Mouse (Mus musculus): ENCODE measurements around the gene Wipf2. TPM values are rescaled to one million over a fixed set of nuclear protein-coding genes. Genes with fewer than 3 reads are reported as not detected.

The Wipf2 gene
- polyA plus RNA-seq, 1 experiment from 2014 or later = 5.0 TPM

DNA sequence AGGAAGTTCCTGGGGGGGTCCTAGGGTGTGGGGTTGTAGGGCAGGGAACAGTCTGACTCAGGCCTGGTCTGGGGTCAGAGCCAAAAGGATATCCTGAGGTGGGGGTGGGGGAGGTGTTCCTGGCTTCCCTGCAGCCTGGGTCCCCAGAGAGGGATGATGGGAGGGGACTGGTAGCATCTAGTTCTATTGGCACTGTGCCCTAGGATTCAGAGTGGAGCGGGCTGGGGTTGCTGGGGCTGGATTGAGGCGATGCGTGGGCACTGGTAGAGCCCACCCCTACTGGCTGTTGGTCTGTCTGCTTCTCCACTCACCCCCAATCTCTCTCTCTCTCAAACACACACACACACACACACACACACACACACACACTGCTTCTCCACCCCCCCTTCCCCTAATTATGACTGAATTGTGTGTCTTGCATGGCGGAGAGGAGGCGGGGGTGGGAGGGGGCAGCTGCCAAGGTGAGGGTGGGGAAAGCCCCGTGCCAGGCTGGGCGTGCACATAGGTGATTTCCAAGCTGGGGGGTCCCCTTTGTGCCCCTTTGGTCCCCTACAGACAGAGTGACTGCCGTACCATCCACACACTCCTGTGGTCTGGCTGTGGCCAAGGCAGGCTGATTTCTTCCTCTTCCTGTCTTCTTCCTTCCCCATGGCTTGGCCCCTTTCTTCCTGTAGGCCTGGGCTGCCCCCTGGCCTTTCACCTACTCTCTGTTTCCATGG, 79.6 kb downstream of the Wipf2 start:
- H3K9me3 ChIP-seq (replicated peaks) = no peaks in the 10 kb centered on the region
- ATAC-seq (ENCODE audit: low FRiP score) = 0 out of 2 replicates have a peak, but pooled peaks have one; percentile 26
- H3K27ac ChIP-seq = peak overlapping the region; percentile 90
- peak overlapping the region; percentile 39; the same call in 1 of the 2 replicates for H3K4me3 ChIP-seq
- H3K27me3 ChIP-seq = 0 out of 2 replicates have a peak, but pooled peaks cover 3% of the 10 kb centered on the region
- peaks cover 82% of the 10 kb centered on the region for H3K4me1 ChIP-seq
- H3K4me2 ChIP-seq (replicated peaks) = peak overlapping the region; percentile 87
- H3K36me3 ChIP-seq = no peaks in the 10 kb centered on the region
- peak overlapping the region; percentile 69; the same call in 1 of the 2 replicates for H3K9ac ChIP-seq
- 59% methylated on average over 8 of the region's 8 CpGs for WGBS

DNA sequence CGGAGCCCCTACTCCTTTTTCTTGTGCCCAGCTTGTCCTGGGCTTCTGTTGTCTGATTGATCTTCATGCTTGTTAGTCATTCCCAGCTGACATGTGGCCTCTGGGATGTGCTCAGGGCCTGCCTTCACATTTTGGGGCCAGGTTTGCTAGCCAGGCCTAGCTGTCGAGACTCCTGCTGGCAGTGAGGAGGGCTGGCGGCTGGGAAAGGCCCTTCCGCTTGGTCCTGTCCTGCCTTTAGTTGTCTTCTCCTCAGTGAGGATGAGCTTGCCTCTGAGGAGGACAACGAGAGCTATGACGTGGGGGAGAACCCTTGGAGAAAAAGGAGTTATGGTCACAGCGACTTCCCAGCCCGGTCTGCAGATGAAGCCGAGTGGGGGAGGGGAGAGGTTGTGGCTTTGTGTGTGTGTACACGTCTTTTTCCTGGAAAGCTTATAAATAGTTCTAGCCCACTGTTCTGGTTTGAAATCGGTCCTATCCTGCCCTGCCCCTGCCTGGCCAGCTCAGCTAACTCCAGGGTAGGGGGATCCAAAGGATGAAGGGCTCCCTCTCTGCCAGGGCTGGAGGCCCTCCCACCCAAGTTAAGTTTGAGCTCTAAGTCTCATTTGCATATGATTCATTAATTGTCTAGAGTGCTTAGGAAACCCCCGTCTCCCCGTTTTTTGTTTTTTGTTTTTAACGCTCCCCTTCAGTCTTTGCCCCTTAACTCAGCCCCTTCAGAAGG, 80.5 kb downstream of the Wipf2 start:
- Histone ChIP-seq H3K36me3 (no peaks in the 10 kb centered on the region), H3K4me3 (no peak overlapping the region), H3K4me1 (peaks cover 74% of the 10 kb centered on the region), H3K4me2 (replicated peaks) (peak overlapping the region; percentile 4; the same call in 1 of the 2 replicates), H3K9ac (peak overlapping the region; percentile 20), H3K27me3 (0 out of 2 replicates have a peak, but pooled peaks cover 3% of the 10 kb centered on the region), H3K9me3 (replicated peaks) (no peaks in the 10 kb centered on the region), H3K27ac (peak overlapping the region; percentile 90; the same call in 1 of the 2 replicates)
- 33% methylated on average over 14 of the region's 14 CpGs for WGBS
- no peak for ATAC-seq (ENCODE audit: low FRiP score)

DNA sequence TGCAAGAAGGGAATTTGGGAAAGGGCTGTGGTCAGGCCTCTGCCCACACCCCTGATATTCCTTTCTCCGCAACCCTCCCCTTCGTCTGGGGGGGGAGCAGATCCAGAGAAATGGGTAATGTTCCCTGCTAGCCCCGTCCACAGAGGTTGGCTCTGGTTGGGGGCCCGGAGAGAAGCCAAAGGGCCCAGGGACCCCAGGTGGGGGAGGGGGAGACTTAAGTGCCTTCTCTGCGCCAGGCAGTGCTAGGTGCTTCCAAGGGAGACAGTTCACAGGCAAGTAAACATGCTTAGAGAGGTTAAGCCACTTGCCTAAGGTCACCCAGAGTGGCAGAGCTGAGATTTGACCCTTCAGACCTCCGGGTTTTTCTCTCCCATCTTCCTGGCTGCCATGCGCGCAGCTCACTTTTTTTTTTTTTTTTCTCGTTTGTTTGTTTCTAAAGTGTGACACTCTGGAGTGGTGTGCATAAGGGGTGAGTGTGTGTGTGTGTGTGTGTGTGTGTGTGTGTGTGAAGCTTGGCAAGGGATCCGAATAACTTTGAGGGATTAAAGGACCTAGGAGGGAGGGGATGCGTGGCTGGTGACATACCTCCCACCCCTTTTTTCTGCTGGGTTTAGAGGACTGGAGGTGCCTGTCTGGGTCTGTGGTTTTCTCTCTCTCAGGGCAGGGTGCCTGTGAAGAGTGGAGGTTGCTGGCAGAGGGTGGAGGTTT, 81.6 kb downstream of the Wipf2 start:
- WGBS = 39% methylated on average over 11 of the region's 11 CpGs
- H3K27ac ChIP-seq = no peak overlapping the region; the same call in 1 of the 2 replicates
- no peak for ATAC-seq (ENCODE audit: low FRiP score)
- no peaks in the 10 kb centered on the region for H3K36me3 ChIP-seq
- H3K4me1 ChIP-seq = peaks cover 72% of the 10 kb centered on the region
- H3K4me3 ChIP-seq = no peak overlapping the region
- no peaks in the 10 kb centered on the region for H3K27me3 ChIP-seq
- H3K4me2 ChIP-seq (replicated peaks) = no peak overlapping the region; the same call in 1 of the 2 replicates
- H3K9ac ChIP-seq = 0 out of 2 replicates have a peak overlapping the region, but pooled peaks have one; percentile 28
- H3K9me3 ChIP-seq (replicated peaks) = no peaks in the 10 kb centered on the region

DNA sequence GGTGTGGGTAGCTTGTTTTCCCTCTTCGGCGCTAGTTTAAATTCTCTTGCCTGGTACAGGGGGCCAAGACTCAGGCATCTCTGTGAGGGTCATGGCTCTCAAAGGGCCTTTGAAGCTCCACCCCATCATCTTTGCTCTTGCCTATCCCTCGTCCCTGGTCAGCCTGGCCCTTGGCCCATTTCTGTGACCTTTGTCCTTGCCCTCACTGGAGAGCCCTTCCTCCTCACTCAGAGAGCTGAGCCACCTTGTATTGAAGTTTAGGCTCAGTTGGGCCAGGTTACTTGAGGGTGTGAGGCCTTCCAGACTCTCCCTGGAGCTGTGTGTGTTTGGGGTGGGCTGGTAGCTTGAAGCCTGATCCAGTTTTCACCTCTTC, 82.2 kb downstream of the Wipf2 start:
- ATAC-seq (ENCODE audit: low FRiP score) = no peak
- H3K4me2 ChIP-seq (replicated peaks) = no peak overlapping the region
- peaks cover 3% of the 10 kb centered on the region; the same call in 1 of the 2 replicates for H3K36me3 ChIP-seq
- H3K4me1 ChIP-seq = peaks cover 67% of the 10 kb centered on the region
- WGBS = 29% methylated on average over 3 of the region's 3 CpGs
- no peaks in the 10 kb centered on the region for H3K27me3 ChIP-seq
- no peak overlapping the region for H3K27ac ChIP-seq
- H3K9ac ChIP-seq = peak overlapping the region; percentile 23; the same call in 1 of the 2 replicates
- H3K4me3 ChIP-seq = no peak overlapping the region
- H3K9me3 ChIP-seq (replicated peaks) = no peaks in the 10 kb centered on the region

DNA sequence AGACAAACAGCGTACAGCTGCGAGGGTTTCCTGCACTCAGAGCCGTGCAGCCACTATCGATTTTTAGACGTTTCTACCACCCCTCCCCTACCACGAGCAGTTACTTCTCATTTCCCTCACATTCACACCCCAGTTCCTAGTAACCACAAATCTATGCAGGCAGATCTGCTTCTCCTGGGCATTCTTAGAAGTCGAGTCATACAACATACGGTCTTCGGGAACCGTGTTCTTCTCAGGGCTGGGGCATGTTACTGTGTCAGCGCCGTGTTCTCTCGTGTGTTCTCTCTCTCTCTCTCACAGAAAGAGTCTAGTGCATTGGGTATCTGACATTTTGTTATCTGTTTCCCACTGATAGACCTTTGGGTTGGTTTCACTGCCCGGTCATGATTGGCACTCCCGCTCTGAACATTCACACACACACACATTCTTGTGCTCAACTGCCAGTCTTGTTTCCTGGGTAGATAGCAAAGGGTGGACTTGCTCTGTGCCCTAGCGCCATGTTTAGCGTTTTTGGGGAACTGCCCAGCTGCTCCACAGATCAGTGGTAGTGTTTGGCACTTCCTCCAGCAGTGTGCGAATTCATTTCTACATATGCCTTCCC, 84.6 kb downstream of the Wipf2 start:
- H3K4me1 ChIP-seq = peaks cover 52% of the 10 kb centered on the region
- no peak overlapping the region for H3K4me2 ChIP-seq (replicated peaks)
- peaks cover 4% of the 10 kb centered on the region; the same call in 1 of the 2 replicates for H3K36me3 ChIP-seq
- no peaks in the 10 kb centered on the region for H3K27me3 ChIP-seq
- WGBS = 89% methylated on average over 18 of the region's 18 CpGs
- no peak overlapping the region for H3K9ac ChIP-seq
- no peak for ATAC-seq (ENCODE audit: low FRiP score)
- no peak overlapping the region for H3K27ac ChIP-seq
- H3K4me3 ChIP-seq = no peak overlapping the region
- no peaks in the 10 kb centered on the region for H3K9me3 ChIP-seq (replicated peaks)

DNA sequence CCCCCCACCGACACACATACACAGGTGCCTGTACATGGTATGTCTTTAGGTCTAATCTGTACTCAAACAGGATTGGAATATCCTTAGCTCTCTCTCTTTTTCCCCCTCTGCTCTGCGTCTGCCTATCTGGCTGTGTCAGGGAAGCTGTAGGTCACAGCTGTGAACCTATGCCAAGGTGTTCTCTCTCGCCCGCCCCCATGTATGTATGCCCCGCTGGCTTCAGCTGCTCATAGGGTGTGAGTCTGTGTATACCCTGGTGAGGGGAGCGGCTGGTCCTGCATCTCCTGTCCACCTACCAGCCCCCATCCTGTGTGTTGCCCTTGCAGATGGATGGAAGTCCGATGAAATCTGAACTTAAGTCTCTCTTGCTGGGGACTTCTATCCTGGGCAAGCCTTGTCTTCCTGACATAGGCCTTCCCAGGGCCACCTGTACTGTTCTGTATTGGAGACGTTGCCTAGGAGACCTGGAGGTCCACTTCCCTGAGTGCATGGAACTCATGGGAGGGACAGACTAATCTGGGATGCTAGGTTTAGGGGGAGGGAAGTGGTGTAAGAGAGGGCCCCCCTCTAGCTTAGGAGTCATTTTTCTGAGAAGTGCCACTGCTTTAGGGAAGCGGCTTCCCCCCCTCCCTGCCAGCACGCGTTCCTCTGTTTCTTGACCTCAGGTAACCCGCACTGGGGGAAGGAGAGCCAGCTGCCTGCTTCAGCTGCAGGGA, 86.0 kb downstream of the Wipf2 start:
- WGBS = 78% methylated on average over 10 of the region's 12 CpGs
- H3K36me3 ChIP-seq = peaks cover 4% of the 10 kb centered on the region; the same call in 1 of the 2 replicates
- no peak overlapping the region for H3K4me2 ChIP-seq (replicated peaks)
- no peaks in the 10 kb centered on the region for H3K27me3 ChIP-seq
- no peak overlapping the region for H3K9ac ChIP-seq
- ATAC-seq (ENCODE audit: low FRiP score) = no peak
- no peaks in the 10 kb centered on the region for H3K9me3 ChIP-seq (replicated peaks)
- no peak overlapping the region for H3K27ac ChIP-seq
- no peak overlapping the region for H3K4me3 ChIP-seq
- peaks cover 52% of the 10 kb centered on the region for H3K4me1 ChIP-seq

DNA sequence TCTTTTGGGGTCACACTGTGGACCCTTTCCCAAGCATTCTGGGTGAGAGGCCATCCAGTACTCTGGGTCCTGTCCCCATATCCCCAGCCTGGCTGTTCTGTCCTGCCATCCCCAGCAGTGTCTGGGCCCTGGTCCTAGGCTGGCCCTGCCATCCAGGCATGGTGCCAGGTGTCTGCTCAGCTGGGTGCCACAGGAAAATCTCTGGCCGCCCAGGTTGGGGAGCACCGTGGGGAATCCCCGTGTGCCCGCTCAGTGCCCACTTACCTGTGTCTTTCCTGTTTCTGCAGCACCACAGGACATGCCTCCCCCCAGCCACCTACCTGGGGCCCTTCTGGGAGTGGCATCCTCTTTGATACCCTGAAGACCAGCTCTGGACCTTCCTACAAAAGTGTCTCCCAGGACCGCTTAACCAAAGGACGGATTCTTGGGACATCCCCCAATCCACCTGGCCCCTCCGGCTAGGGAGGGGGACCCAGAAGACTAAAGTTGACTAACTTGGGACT, 86.6 kb downstream of the Wipf2 start:
- Histone ChIP-seq H3K36me3 (peaks cover 4% of the 10 kb centered on the region; the same call in 1 of the 2 replicates), H3K4me1 (peaks cover 52% of the 10 kb centered on the region), H3K9ac (no peak overlapping the region), H3K4me2 (replicated peaks) (no peak overlapping the region), H3K4me3 (no peak overlapping the region), H3K9me3 (replicated peaks) (no peaks in the 10 kb centered on the region), H3K27ac (no peak overlapping the region), H3K27me3 (no peaks in the 10 kb centered on the region)
- no peak for ATAC-seq (ENCODE audit: low FRiP score)
- 88% methylated on average over 7 of the region's 7 CpGs for WGBS

DNA sequence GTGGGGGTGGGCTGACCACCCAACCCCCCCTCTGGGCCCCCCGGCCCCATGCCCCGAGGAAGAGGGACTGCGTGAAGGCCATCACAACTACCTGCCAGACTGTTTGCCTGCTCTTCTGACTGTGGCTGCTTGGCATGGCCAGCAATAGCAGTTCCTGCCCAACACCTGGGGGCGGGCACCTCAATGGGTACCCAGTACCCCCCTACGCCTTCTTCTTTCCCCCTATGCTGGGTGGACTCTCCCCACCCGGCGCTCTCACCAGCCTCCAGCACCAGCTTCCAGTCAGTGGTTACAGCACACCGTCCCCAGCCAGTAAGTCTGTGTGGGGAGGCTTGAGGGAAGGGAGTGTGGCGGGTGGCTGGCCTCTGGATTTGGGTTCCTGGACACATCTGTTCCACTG, 87.0 kb downstream of the Wipf2 start:
- Histone ChIP-seq H3K4me2 (replicated peaks) (no peak overlapping the region), H3K27ac (0 out of 2 replicates have a peak overlapping the region, but pooled peaks have one; percentile 9), H3K36me3 (peaks cover 4% of the 10 kb centered on the region; the same call in 1 of the 2 replicates), H3K4me1 (peaks cover 55% of the 10 kb centered on the region), H3K4me3 (no peak overlapping the region), H3K27me3 (no peaks in the 10 kb centered on the region), H3K9ac (no peak overlapping the region), H3K9me3 (replicated peaks) (no peaks in the 10 kb centered on the region)
- 83% methylated on average over 9 of the region's 9 CpGs for WGBS
- no peak for ATAC-seq (ENCODE audit: low FRiP score)

DNA sequence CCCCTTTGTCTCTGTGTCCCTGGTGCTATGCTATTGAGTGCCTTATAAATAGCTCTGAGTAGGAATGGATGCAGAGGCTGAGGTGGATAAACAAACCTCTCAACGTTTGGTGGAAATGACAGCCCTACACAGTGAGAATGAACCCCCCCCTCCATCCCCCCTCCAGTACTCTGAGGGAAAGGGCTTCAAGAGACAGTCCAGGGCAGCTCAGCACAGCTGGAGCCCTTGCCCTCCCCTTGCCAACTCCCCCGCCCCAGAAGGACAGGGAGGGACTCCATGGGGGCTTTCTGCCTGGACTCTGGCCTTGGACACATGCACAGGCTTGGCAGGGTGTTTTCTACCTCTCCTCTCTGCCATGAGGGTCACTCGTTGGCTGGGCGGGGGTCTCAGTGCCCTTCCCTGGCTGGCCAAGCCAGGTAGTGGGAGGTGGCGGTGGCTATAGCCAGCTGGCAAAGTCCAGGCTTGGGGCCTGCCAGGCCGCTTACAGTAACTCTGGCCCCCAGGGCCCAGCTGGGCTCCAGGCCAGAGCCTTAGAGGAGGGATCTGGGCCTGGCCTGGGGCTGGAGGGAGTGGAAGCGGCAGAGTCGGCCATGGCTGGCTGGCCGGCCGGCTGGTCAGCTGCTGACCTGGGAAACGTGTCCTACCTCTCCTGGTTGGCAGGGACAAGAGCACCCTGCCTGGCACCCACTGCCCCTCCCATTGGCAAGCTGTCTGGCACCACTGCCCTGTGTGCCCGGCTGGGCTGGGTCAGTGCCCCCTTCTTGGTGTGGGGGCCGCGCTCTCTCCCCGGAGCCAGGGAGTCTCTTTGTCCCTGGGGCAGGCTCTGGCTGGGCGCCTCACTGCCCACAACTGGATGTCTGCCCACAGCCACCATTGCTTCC, 87.8 kb downstream of the Wipf2 start:
- peak overlapping the region; percentile 3; the same call in 1 of the 2 replicates for H3K9ac ChIP-seq

DNA sequence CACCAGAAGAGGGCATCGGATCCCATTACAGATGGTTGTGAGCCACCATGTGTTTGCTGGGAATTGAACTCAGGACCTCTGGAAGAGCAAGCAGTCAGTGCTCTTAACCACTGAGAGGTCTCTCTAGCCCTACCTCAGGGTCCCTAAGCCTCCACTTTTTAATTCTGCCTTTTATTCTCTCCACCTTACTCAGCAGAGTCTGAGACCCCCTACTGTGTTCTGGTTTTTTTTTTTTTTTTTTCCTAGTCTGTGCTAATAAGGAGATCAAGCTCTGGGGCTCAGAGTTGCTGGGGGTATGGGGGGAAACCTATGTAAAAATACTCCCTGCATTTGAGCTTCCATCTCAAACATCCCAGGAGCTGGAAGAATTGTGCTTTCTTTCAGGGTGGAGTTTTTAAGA, 88.7 kb downstream of the Wipf2 start:
- no peak overlapping the region for H3K4me2 ChIP-seq (replicated peaks)
- H3K9me3 ChIP-seq (replicated peaks) = no peaks in the 10 kb centered on the region
- H3K36me3 ChIP-seq = peaks cover 4% of the 10 kb centered on the region; the same call in 1 of the 2 replicates
- no peaks in the 10 kb centered on the region for H3K27me3 ChIP-seq
- no peak overlapping the region for H3K9ac ChIP-seq
- no peak overlapping the region for H3K27ac ChIP-seq
- WGBS = 76% methylated on average over 1 of the region's 1 CpGs
- H3K4me3 ChIP-seq = no peak overlapping the region
- H3K4me1 ChIP-seq = peaks cover 57% of the 10 kb centered on the region
- no peak for ATAC-seq (ENCODE audit: low FRiP score)

More for the DNA sequence above, 87.8 kb downstream of the Wipf2 start:
- H3K36me3 ChIP-seq = peaks cover 4% of the 10 kb centered on the region; the same call in 1 of the 2 replicates
- no peak overlapping the region for H3K4me3 ChIP-seq
- peaks cover 57% of the 10 kb centered on the region for H3K4me1 ChIP-seq
- H3K27ac ChIP-seq = 0 out of 2 replicates have a peak overlapping the region, but pooled peaks have one; percentile 55
- H3K9me3 ChIP-seq (replicated peaks) = no peaks in the 10 kb centered on the region
- no peak overlapping the region for H3K4me2 ChIP-seq (replicated peaks)
- no peaks in the 10 kb centered on the region for H3K27me3 ChIP-seq
- WGBS = 69% methylated on average over 16 of the region's 16 CpGs
- no peak for ATAC-seq (ENCODE audit: low FRiP score)

Measured in hindbrain, embryonic 12.5 days (tissue).